Mouse (Mus musculus) WW6 (cell line): ENCODE measurements around the gene Foxp1.

Experiments used
- DNase-seq: peaks from one replicate; pipeline ENCODE4 v3.0.0-alpha.2; 2013; ENCODE audit warnings: low read depth, low spot score

The Foxp1 gene

DNA sequence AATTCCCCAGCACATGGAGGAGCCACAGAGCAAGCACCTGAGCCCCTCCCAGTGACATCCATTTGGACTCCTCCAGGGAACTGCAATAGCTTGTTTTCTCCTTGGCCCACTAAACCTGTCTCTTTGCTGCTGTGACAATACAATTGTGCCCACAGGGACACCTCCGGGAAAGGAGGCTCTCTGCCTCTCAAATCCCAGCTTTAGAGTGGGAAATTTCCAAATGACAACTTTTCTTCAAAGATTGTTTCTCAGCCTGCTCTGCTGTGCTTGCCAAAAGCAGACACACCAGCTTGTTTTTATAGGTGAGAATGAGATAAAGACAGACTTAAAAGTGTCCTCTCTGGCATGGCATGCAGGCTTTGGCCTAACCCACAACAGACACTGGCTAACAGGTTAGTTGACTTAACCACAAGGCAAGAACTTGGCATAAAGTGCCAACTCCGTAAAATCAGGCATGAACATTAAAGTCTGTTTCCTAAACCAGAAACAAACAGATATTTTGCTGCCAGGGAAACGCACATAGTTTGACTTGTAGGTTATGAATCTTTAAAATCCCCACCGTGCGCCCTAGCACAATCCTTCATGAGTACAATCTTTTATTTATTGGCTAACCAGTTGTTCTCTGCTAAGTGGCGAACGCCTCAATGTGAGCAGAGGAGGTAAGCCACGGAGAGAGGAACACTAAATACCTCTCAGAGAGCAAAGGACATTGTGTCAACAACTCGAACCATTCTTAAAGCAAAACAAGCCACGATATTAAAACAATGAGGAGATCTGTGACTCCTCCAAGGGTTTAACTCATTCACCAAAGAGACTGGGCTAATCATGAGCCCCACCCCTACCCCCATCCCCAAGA is 379.4 kb downstream of the Foxp1 start:
- DNase-seq: no peak

DNA sequence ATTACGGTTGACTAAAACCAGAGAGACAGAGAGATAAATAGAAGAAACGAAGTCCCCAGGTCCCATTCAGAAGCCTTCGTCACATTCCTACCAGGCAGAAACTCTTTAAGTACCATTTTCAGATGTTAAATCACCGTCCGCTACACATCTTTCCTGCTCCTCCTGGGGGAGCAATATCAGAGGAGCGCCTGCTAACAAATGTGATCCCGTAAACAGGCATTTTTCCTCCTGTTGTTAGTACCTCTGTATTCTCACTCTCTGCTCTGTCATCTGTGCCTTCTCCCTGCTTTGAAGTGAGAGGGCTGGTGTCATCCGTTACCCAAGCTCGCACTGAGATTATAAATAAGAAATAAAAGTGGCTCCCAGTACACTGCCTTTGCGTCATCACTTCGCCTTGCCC is 384.5 kb downstream of the Foxp1 start:
- no peak for DNase-seq

DNA sequence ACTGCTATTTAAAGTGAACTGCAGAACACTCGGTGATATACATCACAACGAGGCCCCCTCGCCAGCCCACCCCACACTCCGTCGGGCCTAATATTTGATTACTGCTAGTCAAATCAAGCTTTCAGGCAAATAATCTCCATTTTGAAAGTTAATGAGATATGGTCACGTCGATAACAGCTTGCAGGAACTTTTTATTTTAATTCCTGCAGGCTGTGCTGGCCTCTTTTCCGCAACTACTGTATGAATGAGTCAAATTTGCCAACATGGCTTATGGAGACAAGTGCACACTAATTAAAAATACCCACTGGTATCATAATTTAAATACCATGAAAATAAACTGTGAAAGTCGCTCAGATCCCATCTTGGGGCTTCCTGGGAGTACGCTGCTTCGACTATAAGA is 385.4 kb downstream of the Foxp1 start:
- DNase-seq: no peak

DNA sequence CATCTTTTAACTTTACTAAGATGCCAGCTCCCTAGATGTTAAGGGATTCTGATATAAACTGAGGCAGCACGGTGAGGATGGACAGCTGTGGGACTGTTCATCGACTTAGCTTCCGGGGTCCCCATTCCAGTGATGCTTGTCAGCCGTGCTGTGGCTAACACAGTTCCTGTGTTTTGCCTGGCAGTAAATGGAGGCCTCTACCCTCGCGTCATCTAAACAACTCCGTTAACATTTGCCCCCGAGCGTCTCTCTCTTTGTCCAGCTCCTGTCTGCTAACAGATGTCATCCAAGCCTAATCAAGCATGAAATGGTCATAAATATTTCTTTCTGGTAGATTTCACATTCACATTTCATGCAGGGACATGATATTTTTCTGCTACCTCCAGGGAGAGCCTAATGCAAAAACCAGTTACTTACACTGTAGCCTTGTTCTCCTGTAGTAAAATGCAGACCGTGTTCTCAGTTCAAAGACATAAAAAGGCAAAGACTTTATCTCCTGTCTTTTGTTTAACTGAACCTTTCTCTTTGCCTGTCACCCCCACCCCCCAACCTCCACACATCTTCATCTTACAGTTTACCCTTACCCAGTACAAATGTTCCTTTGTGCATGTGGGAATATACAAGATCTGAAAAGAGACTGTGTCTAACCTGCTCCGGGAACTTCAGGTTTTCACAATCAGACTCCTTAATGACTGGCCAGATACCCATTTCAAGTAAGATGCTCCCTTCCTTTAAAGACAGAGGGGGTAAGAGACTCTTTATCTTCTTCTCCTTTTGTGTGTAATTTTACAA is 386.4 kb downstream of the Foxp1 start:
- no peak for DNase-seq

DNA sequence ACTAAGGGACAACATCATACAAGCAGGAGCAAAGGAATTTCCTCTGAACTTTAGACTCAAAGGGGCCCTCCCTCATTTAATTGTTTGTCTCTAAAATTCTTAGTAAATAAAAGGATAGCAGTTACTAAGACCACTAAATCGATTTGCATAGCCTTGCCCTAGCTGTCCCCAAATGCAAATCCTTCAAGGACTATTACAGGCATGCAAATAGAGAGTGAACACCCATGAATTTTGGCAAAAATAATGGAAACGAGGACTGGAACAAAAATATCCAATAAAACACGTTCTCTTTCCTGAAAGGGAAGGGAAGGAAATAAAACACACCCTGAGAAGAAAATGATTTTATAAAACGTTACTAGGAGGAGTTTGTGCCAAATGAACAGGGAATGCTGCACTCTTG is 390.7 kb downstream of the Foxp1 start:
- no peak for DNase-seq

DNA sequence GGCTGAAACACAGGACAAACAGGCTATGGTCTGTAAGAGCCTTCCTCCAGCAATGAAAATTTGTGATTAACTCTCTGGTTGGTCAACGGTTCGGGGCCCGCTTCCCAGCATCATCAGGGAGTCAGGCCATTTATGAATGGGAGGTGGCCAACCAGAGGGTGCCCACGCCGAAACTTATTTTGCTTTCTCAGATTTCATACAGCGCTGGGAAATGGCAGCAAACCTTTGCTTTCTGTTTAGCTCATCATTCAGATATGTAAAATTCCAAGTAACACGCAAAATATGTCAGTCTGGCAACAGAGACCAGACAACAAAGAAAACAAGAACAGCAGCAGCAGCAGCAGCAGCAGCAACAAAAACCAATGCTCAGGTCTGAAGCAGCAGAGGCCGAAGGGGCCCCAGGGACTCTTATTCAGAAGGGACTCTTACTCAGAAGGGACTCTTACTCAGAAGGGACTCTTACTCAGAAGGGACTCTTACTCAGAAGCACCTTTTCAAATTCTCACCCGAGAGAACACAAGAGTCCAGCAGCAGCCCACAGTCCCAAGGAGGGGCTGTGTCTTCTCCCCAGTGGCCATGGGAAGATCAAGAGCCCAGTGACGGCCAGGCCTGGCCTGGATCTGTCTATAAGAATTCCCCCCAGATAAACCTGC is 391.6 kb downstream of the Foxp1 start:
- no peak for DNase-seq

DNA sequence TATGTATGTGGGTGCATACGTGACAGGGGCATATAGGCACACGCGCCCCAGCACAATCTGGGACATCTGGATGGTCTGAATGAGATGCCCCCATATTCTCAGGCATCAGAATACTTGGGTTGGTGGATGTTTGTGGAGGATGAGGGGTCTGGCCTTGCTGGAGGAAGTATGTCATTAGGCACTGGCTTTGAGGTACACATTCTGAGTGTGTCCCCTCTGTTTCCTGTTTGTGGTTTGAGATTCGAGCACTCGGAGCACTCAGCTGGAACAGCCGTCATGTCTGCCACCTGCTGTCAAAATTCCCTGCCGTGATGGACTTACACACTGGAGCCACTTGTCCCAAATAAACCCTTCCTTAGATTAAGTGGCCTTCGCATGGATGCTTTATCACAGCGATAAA is 395.8 kb downstream of the Foxp1 start:
- DNase-seq: no peak

DNA sequence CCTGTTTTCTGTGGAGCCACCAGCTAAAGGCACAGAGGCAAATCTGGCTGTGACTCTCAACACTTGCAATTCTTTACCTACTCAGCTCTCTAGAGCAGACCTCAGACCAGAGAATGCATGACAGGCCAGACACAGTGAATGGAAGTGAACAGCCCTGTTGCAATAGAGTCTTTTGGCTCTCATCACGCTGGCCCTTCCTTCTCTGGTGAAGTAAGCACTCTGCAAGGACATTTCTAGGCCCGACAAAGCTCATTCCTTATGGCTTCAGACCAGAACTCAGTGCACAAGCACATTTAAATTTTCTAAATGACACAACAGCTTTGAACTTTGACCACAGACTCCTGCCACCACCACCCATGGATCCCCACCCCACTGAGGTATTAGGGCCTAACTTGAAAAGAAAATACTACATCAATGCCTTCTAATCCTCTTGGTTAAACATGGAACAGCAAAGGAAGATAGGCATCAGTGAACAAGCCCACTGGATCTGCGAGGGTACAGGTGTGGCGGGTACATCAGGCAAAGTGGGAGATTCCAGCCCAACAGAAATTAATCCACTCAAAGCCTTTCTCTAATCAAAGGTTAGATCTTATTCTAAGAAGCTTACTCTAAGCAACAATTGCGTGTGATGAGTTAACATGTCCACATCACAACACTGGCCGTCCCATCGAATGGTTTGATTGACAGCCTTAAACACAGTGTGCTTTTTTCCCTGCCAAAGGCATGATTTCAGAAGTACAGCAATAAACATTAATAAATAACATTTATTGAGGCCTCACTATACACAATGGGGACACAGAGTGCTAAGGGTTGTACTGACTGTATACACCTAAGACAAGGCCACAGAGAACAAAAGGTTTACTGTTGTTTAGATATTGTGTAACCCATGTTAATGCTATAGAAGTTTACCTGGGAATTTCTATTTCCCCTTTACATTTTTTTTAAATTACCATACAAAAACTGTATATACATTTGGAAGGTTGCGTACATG is 401.4 kb downstream of the Foxp1 start:
- no peak for DNase-seq

DNA sequence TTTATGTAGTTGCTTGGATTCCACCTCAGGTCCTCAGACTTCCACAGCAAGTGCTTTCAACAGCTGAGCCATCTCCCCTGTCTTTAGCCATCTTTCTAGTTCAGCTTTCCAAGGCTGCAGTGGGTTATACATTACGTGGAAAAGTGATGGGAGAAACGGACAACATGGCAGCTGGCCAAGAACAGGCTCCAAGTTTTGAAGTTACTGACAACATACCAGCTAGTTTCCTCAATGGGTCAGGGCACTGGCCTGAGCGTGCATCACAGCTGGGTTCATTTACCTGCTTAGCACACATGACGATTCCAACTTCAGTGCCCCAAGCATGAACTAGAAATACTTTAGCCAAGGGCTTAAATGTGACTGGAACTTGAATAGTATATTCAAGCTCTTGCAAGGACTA is 404.0 kb downstream of the Foxp1 start:
- no peak for DNase-seq

DNA sequence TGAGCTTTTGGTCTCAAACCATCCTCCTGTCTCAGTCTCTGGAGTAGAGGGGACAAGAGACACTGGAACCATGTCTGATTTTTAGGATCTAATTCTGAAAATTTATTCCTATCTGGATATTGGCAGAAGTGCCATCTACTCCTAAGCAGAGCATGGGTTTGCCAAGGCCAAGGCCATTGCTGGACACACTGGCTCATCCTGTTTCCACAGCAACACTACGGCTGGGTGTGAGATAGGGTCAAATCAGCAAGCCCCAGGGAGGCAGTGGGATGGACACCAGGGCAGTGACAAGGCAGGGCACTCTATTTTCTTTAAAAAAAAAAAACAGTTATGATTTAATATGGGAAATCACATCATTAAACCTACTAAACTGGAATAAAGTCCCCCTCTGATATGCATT is 405.1 kb downstream of the Foxp1 start:
- DNase-seq: no peak

DNA sequence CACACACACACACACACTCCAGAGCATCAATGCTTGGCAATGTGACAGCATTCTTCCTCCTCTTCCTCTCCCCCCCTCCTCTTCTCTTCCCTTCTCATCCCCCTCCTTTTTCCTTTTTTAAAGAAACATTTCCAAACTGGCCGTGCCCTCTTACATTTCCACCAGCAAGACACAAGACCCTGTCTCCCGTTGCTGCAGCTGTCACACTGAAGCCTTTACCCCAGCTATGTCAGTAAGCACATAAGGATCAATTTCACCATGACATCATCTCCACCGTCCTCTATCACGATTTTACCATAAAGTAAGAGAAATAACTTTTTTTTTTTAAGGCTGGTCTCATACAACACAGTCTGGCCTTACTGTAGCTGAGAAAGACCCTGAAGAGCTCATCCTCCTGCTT is 410.7 kb downstream of the Foxp1 start:
- DNase-seq: no peak

DNA sequence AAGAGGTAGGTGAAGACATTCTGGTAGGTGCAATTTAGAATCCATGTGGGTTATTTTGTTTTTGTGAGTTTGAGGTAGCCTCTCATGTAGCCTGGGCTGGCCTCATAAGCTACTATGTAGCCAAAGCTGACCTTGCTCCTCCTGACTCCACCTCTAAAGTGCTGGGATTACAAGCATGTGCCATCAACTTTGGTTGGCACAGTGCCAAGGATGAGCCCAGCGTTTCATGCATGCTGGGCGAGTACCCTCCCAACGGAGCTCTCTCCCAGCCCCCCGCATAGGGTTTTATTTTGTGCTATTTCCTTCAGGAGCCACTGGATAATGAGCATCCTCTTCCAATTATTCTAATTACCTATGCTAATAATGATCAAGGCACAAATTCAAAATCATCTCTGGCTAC is 414.1 kb downstream of the Foxp1 start:
- DNase-seq: no peak

DNA sequence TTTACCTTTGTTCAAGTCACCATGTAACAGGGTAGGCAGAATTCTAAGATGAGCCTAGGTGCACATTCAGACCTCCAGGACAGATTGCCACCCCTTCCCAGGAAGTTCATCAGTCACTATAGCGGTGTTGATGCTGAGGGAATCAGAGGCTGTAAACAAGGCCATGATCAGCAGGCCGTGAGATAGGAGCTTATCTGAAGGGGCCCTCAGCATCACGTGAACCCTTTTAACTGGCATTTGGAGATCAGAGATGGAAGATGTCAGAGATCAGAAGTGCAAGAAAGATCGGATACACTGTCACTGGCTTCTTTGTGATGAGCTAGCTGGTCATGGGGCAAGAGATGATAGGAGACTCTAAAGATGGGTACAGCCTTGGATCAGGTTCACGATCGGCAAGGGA is 414.8 kb downstream of the Foxp1 start:
- DNase-seq: no peak

DNA sequence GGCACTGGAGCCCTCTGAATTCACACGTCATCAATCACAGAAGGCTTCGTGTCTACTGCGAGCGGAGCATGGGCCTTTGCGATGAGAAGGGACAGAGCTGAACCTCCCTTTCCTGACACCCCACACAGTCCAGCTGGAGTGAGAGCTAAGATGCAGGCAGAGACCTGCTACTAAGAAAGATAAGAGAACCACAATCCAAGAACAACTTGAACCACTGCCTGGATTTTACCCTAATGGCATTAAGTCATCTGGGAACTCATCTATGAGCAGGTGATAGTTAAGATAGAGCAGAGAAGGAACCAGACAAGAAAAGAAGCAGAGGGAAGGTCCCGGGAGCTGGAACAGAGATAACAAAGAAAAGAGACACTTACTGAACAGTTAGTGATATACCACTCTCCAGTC is 415.4 kb downstream of the Foxp1 start:
- no peak for DNase-seq

DNA sequence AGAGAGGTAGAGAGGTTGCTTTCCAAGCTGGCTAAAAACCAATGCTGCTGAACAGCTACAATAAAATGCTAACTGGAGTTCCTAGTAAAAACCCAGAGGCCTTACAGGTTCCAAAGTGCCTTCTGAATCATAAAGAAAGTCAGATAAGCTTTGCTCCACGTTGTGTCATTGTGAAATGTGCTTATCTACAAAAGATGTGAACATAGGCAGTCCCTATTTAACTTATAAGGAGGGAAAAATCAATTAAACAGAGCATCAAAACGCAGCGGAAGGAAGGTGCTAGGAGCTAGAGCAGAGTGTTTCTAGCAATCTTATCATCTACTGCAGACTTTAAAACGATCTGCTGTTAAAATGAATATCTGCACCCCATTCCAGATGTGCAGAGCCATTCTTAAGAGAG is 416.5 kb downstream of the Foxp1 start:
- DNase-seq: no peak

DNA sequence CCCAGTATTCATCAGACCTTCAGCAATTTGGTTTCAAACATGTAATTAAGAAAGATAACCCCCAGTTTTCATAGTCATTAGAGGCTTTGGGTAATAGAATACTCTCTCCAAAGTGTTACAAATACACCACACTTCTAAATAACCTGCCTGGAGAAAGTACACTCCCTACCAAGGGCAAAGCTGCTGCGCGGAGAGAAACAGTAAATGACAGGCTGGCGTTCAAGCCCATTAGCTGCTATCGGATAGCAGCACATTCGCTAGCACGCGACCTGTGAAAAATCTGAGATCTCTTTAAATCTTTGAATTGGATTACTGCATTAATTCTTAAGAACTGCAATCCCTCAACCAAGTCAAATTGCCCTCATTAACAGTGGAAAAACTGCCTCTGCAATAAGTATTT is 418.1 kb downstream of the Foxp1 start:
- no peak for DNase-seq

DNA sequence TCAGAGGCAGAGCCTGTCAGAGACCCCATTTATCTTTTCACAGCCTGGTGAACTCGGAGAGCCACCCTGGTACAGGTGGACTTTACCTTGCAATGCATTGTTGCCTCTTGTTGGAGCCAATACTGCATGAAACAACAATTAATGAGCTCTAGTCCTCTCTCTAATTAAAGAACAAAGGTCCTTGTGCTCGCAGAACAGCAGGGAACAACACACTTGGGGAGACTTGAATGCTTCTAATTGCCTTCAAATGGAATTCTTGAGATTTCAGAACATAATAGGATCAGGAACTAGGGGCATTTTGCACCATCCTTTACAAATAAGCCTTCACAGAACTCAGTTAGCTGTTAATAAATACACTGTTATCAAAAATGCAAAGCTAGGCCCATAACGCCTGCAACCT is 418.6 kb downstream of the Foxp1 start:
- DNase-seq: no peak

DNA sequence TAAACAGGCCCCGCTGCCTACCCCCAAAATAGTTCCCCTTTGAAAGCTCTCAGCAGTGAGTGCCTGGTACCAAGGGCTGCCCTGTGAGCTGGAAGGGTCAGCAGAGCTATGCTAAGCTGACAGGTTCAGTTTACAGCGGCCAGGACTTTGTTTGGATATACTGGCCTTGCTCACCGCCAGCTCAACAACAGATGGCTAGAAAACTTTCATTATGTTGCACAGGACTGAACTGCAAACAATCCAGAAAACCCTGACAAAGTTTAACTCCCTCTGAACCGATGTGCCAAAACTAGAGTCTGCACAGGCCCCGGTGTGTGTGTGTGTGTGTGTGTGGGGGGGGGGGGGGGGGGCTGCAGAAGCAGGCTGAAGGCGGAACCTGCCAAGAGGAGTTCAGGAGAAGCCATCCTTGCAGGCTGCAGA is 421.0 kb downstream of the Foxp1 start:
- DNase-seq: no peak

DNA sequence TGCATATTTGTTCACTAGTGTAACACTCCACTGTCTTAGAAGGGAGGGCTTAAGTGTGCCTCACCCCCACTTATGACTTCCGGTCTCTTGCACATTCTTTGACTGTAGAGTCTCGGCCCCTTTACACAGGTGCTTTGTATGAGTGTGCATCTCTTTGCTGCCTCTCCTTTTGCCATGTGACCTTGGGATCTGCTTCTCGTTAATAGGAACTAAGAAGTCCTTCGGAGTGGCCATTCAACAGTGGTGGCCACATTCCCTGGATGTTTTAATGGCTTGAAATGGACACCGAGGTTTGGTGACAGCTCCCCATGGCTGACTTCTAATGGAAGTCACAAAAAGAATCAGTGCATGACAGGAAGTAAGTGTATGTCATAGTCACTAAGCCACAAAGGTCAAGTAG is 422.2 kb downstream of the Foxp1 start:
- DNase-seq: no peak

DNA sequence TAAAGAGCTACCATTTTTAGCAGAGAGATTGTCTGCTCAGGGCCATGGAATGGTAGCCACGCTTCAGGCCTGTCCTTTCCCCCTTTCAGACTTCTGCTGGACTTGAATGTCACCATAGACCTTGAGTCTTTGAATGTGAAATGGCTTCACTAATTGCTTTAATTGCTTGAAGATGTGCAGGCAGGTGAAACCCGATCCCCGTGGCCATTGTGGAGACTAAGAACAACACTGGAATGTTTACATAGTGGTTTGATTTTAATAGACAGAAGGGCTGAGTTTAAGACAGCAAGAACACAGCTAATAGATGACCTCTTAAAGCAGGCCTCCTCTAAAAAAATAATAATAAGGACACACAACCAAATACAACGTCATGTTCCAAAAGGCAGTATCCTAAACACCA is 422.7 kb downstream of the Foxp1 start:
- DNase-seq: no peak

DNA sequence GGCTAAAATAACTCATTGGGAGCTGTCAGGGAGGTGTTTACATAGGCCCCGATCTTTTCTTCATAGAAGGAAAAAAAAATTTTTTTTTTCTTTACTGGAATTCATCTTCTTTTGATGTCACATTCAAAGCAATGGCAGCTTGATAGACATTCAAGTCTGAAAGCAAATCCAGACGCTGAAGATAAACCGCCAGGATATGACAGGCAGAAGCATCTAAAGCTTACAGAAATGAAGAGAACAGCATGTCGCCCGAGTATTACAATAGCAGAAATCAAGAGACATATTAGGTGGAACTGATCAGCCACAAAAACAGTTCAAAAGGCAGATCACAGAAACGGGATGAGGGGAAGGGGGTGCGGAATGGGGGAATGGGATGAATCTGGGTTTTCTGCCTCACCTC is 425.3 kb downstream of the Foxp1 start:
- no peak for DNase-seq
